Mouse (Mus musculus): ENCODE data around the gene Mrnip.
"Not testable (repeated sequence)": the region's sequence is repeated elsewhere in the genome, so short reads cannot be mapped to it uniquely, and the experiment has no call there.

The Mrnip gene

GRCm38 (mm10) chr11:50174111-50174729 is at the start of gene Mrnip:
Gene Mrnip (plus strand): TSS chr11:50174444.
- DNase-seq (ENCODE audit: low spot score): not testable (repeated sequence)

DNA sequence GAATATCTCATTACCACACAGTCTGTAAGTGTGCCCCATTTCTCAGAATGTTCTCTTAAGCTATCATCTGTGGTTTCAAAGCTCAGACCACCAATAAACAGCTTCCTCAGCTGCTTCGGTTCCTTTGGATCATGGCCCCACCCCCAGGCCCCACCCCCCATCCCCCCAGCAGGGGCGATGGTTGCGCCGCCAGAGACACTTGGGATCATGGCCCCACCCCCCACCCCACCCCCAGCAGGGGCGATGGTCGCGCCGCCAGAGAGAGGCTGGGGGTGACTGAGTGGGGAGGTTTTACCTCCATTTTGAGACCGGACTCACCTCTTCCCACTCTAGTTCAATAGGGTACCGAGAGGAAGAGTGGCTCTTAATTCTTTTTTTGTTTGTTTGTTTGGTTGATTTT is 46.5 kb upstream of the Mrnip start:
- DNase-seq (ENCODE audit: low spot score): no peak

GRCm38 (mm10) chr11:50130811-50131766 is 43.2 kb upstream of the Mrnip start, which contains the start of gene Tbc1d9b:
Gene Tbc1d9b (plus strand): TSS chr11:50131396.
- peak; percentile 88 for DNase-seq (ENCODE audit: low spot score)

DNA sequence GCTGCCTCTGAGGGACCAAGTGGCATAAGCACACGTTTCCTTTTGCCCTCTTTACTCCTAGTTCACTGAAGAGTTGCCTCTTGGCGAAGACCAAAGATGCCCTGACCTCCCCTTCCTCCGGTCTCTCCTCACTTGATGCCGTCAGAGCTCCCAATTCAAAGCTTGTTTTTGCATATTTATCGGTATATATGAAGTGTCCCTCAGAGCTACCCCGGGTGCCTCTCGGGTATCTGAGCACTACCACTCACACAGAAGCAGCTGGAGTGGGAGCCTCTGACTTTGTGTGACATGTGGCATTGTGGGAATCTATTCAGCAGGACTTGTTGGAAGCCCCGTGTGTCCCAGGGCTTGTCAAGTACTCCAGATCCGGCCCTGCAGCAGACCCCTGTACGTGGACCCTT is 42.4 kb upstream of the Mrnip start:
- no peak for DNase-seq (ENCODE audit: low spot score)

- no peak for DNase-seq (ENCODE audit: low spot score)
Observed at GRCm38 (mm10) chr11:50132265-50132664, 42.0 kb upstream of the Mrnip start.

GRCm38 (mm10) chr11:50134136-50134859 is 39.9 kb upstream of the Mrnip start:
- no peak for DNase-seq (ENCODE audit: low spot score)

- no peak for DNase-seq (ENCODE audit: low spot score)
Observed at GRCm38 (mm10) chr11:50138206-50138822, 35.9 kb upstream of the Mrnip start.

DNA sequence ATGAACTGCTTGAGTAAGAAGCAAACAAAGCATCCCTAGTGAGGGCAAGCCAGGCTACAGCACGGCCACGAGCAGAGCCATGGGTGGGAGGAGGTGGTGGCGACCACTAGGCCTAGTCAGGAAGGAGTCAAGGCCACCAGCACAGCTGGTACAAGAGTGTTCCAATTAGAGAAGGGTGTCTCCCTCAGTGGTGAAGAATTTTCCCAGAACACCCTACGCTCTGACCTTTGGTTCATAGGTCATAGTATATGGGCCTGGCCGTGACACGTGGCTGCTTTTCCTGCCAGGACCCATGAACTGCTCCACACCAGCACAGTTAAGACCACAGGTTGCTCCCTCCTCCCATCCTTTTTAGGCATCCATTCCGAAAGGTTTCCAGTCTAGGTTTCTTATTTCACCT is 34.7 kb upstream of the Mrnip start:
- DNase-seq (ENCODE audit: low spot score): no peak

GRCm38 (mm10) chr11:50145529-50145928 is 28.7 kb upstream of the Mrnip start:
- no peak for DNase-seq (ENCODE audit: low spot score)

GRCm38 (mm10) chr11:50146121-50146520 is 28.1 kb upstream of the Mrnip start:
- DNase-seq (ENCODE audit: low spot score): no peak

GRCm38 (mm10) chr11:50147267-50147957 is 26.8 kb upstream of the Mrnip start:
- no peak for DNase-seq (ENCODE audit: low spot score)

- no peak for DNase-seq (ENCODE audit: low spot score)
Observed at GRCm38 (mm10) chr11:50147958-50148476, 26.2 kb upstream of the Mrnip start.

DNA sequence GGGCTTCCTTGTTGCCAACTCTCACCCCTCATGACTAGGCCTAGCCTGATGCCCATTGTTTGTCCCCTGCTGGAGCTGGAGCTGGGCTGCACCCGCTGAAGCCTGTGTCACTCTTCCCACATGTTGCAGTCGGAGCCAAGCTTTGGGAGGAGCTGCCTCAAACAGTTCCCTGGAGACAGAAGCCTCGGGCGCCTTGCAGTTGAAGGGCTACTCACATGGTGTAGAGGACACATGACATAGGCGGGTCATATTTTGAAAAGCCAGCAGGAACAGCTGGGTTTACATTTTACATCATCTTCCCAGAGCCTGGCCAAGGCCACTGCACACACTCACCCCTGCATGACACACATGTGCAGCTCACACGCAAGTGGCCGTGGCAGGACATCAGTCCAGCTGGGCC is 25.0 kb upstream of the Mrnip start:
- no peak for DNase-seq (ENCODE audit: low spot score)

DNA sequence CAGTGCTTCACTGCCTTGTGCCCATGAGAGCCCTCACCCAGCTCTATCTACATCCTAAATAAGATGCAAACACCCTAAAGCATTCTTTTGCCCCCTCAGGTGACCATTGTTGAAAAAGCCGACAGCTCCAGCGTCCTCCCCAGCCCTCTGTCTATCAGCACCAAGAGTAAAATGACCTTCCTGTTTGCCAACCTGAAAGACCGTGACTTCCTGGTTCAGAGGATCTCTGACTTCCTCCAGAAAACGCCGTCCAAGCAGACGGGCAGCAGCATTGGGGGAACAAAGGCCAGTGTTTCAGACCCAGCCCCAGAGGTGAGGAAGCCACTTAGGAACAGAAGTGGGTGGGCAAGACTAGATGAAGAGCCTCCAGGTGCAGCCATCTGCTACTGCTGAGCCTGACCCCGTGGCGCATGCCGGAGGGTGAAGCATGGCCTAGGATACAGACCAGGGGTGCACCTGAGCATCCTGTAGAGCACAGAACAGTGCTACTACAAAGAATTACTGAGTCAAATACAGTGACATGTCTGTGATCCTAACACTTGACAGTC is 24.6 kb upstream of the Mrnip start:
- no peak for DNase-seq (ENCODE audit: low spot score)

DNA sequence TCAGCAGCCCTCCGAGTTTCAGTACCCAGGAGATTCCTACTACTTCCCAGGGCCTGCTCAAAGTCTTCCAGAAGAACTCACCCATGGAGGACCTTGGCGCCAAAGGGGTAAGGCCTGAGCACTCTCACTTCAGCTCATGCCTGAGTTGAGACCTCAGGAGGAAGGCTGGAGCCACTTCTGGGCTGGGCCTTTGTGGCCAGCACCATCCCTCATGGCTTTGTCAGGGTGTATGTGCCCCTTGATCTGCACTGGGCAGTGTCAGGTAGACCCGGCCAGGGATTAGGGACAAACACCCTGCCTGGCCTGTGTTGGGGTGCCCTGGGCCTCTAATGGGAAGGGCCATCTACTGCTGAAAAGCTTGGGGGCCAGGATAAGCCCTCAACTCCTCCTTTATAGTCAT is 22.9 kb upstream of the Mrnip start:
- DNase-seq (ENCODE audit: low spot score): no peak

GRCm38 (mm10) chr11:50154166-50154565 is 20.1 kb upstream of the Mrnip start:
- no peak for DNase-seq (ENCODE audit: low spot score)

- no peak for DNase-seq (ENCODE audit: low spot score)
Observed at GRCm38 (mm10) chr11:50154777-50155520, 19.3 kb upstream of the Mrnip start.

DNA sequence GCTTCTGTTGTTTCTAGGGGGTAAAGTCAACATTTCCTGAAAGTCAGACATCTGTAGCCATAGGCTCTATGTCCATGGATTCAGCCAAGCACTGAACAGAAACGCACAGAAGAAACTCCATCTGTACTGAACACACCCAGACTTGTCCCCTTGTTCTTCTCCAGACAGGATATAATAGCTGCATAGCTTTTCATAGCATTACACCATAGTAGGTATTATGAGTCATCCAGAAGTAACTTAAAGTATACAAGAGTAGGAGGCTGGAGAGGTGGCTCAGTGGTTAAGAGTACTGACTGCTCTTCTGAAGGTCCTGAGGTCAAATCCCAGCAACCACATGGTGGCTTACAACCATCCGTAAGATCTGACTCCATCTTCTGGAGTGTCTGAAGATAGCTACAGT is 18.5 kb upstream of the Mrnip start:
- no peak for DNase-seq (ENCODE audit: low spot score)

DNA sequence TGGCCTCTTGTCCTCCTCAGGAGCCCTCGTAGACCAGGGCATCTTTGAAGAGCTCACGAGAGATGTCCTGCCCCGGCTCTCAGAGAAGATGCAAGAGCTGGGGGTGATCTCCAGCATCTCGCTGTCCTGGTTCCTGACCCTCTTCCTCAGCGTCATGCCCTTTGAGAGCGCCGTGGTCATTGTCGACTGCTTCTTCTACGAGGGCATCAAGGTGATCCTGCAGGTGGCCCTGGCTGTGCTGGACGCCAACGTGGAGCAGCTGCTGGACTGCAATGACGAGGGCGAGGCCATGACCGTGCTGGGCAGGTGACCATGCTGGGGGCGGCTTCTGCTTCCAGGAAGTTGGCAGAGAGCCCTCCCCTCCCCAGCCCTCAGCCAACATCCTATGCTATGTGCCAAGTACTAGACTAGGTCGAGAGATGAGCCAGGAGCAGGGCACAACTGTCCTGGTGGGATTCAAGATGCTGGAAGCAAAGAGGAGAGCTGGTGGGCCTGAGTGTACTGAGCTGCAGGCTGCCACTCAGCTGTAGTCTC is 17.5 kb upstream of the Mrnip start:
- DNase-seq (ENCODE audit: low spot score): no peak

DNA sequence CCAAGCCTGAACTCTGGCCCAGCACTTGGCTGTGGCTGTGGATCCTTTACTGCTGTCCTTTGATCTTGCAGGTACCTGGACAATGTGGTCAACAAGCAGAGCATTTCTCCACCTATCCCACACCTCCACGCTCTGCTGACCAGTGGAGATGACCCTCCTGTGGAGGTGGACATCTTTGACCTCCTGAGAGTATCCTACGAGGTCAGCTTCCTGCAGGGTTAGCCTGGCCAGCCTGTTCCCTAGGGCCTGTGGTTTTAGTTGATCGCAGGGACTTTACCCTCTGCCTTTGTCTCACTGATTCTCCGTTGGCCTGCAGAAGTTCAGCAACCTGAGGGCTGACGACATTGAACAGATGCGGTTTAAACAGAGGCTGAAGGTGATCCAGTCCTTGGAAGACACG is 15.9 kb upstream of the Mrnip start:
- no peak for DNase-seq (ENCODE audit: low spot score)

All from urinary bladder, postnatal 25 days (tissue).